In the genomic region with DNA sequence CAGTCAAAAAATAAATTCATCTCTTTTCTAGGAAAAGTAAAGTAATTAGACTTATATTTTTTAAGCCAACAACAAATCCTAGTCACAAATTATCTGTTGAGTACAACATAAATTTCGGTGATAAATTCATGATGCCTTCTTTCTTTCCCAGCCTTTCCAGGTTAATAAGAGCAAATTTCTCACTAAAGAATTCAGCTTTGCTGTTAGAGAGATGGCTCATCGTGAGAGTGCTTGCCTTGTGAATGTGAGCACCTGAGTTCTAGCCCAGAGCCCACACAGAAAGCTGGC, we compare ENCODE assay signal across 17 mouse cellular contexts.
"Had no signal": no experiment of that assay in that cellular context is flagged by ENCODE, and none has a peak within 500 bp of the region (broad histone marks: within the 10 kb centered on the region; RNA-seq: fewer than 3 reads in every experiment).

No protein-coding gene starts in this region.

- DNase-seq: liver, postnatal 0 days; lung, adult 2 months; lung, postnatal 14 days; lung, postnatal 36 days; midbrain, embryonic 14.5 days; right cerebral cortex, postnatal 14 days; thymus, adult 2 months; thymus, postnatal 25 days; thymus, postnatal 4 days had no signal

- ATAC-seq: liver, postnatal 0 days; lung, postnatal 0 days had no signal

- H3K4me1 ChIP-seq: midbrain, embryonic 12.5 days; neural tube, embryonic 12.5 days; stomach, embryonic 15.5 days had no signal

- H3K27ac ChIP-seq: lung, embryonic 15.5 days; macrophage; midbrain, embryonic 12.5 days; neural tube, embryonic 12.5 days; stomach, embryonic 15.5 days; stomach, postnatal 0 days had no signal

- H3K9ac ChIP-seq: liver, postnatal 0 days; lung, embryonic 15.5 days; midbrain, embryonic 12.5 days; neural tube, embryonic 12.5 days; stomach, embryonic 15.5 days had no signal

- H3K4me2 ChIP-seq: lung, embryonic 15.5 days; midbrain, embryonic 12.5 days; neural tube, embryonic 12.5 days; stomach, embryonic 15.5 days had no signal

- H3K27me3 ChIP-seq: lung, embryonic 15.5 days; megakaryocyte, embryonic 14.5 days; midbrain, embryonic 12.5 days; neural tube, embryonic 12.5 days; stomach, embryonic 15.5 days had no signal

- H3K4me3 ChIP-seq: lung, embryonic 15.5 days; megakaryocyte, embryonic 14.5 days; midbrain, embryonic 12.5 days; neural tube, embryonic 12.5 days; stomach, embryonic 15.5 days had no signal

- H3K36me3 ChIP-seq: lung, embryonic 15.5 days; midbrain, embryonic 12.5 days; neural tube, embryonic 12.5 days; stomach, embryonic 15.5 days had no signal

- H3K9me3 ChIP-seq: lung, embryonic 15.5 days; midbrain, embryonic 12.5 days; stomach, embryonic 15.5 days had no signal
